Mouse (Mus musculus) erythroblast, embryonic 14.5 days (primary cell): ENCODE results near the gene Pak2.

Experiments
- GATA1 ChIP-seq: IDR thresholded peaks from 2 replicates; pipeline ENCODE4 v1.6.1; 2012; ENCODE audit warnings: low read length, inconsistent platforms, mixed read lengths
- TAL1 ChIP-seq: IDR thresholded peaks from 3 replicates; pipeline ENCODE4 v1.6.1; 2012; ENCODE audit warnings: low read length, inconsistent platforms, mixed read lengths

GRCm38 (mm10) chr16:32114968-32115695 is 36.0 kb upstream of the Pak2 start:
- TF ChIP-seq GATA1 = no peak
- no peak for TF ChIP-seq TAL1
